Comparison of ENCODE assay signal across 8 mouse cellular contexts in the genomic region with DNA sequence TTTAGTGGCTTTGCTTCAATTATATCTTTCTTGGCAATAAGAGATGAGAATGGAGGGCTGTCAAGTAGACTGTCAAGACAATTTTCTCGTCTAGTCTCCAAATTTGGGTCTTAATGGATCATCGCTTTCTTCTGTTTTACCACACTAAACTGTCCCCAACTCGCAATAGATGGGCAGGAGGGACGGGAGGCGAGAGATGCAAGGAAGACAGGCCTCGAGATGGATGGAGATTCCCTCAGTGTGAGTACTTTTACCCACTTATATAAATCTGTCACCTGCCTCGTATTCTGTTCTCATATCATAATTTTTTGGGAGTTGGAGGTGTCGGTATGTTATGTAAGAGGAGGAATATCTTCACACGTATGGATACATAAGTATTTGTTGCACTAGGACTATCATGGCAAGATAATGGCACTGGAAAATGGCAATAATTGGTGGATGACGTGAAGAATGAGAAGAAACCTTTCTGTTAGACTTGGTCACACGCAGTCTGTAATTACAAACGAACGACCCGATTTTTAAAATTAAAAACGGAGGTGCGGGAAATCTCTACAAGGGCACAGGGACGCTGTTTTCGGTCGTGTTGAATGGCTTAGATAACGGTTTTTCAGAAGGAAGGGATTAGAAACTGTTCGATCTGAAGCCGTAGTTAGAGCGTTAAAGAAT. TPM values are rescaled to one million over a fixed set of nuclear protein-coding genes. Genes with fewer than 3 reads are reported as not detected.
DNase-seq lines count a peak whose midpoint lies in the region; ATAC-seq and TF ChIP-seq lines count a peak whose summit lies in the region.

No protein-coding gene starts in this region.

- peak overlapping the region; percentile 83 for H3K4me3 ChIP-seq in heart, embryonic 13.5 days
- H3K4me3 ChIP-seq in bone marrow, adult 2 months (replicated peaks; ENCODE audit: control insufficient read depth, low read depth, low read length): peak overlapping the region; percentile 38
- peak overlapping the region; percentile 76 for H3K4me3 ChIP-seq in forebrain, embryonic 16.5 days (replicated peaks; ENCODE audit: low read length)
- H3K4me3 ChIP-seq in liver, postnatal 0 days (ENCODE audit: low read depth, low read length): peak overlapping the region; percentile 75

- no peak for DNase-seq in heart, postnatal 4 days
- no peak for DNase-seq in liver, postnatal 0 days
- no peak for DNase-seq in ovary, postnatal 36 days (ENCODE audit: low spot score)

- peaks cover 21% of the 10 kb centered on the region for H3K27me3 ChIP-seq in heart, embryonic 13.5 days (replicated peaks)
- H3K27me3 ChIP-seq in forebrain, embryonic 16.5 days (replicated peaks; ENCODE audit: control insufficient read depth, insufficient read depth, low read length): 0 out of 2 replicates have a peak, but pooled peaks cover 6% of the 10 kb centered on the region
- H3K27me3 ChIP-seq in liver, postnatal 0 days (ENCODE audit: insufficient read depth, low read length): no peaks in the 10 kb centered on the region

- no peaks in the 10 kb centered on the region for H3K36me3 ChIP-seq in heart, embryonic 13.5 days
- no peaks in the 10 kb centered on the region for H3K36me3 ChIP-seq in forebrain, embryonic 16.5 days (ENCODE audit: control insufficient read depth, insufficient read depth)
- no peaks in the 10 kb centered on the region for H3K36me3 ChIP-seq in liver, postnatal 0 days (replicated peaks; ENCODE audit: insufficient read depth, low read length)

- H3K4me2 ChIP-seq in heart, embryonic 13.5 days: peak overlapping the region; percentile 93
- H3K4me2 ChIP-seq in forebrain, embryonic 16.5 days (ENCODE audit: low read length): peak overlapping the region; percentile 50
- H3K4me2 ChIP-seq in liver, postnatal 0 days (ENCODE audit: low read depth, low read length): peak overlapping the region; percentile 68

- no peak for ATAC-seq in heart, embryonic 13.5 days (ENCODE audit: extremely low read depth, insufficient number of reproducible peaks, low FRiP score, low TSS enrichment)
- ATAC-seq in forebrain, embryonic 16.5 days: no peak
- ATAC-seq in liver, postnatal 0 days: no peak
- no peak for ATAC-seq in monocyte, adult 5-6 weeks (replicated peaks; ENCODE audit: insufficient number of reproducible peaks, low FRiP score, low TSS enrichment, poor library complexity, severe bottlenecking)
- no peak for ATAC-seq in megakaryocyte progenitor cell, adult 5-6 weeks (replicated peaks; ENCODE audit: poor library complexity)

- no peak for TF ChIP-seq CTCF in bone marrow, adult 2 months (IDR thresholded peaks at IDR 0.05; ENCODE audit: control insufficient read depth, insufficient read depth, low read length)
- TF ChIP-seq CTCF in liver, postnatal 0 days (IDR thresholded peaks at IDR 0.05; ENCODE audit: low read depth): no peak

- H3K9me3 ChIP-seq in heart, embryonic 13.5 days: no peaks in the 10 kb centered on the region
- H3K9me3 ChIP-seq in forebrain, embryonic 16.5 days (ENCODE audit: control insufficient read depth, low read length): no peaks in the 10 kb centered on the region
- H3K9me3 ChIP-seq in liver, postnatal 0 days (ENCODE audit: low read length): no peaks in the 10 kb centered on the region

- peaks cover 8% of the 10 kb centered on the region; the same call in 1 of the 2 replicates for H3K4me1 ChIP-seq in heart, embryonic 13.5 days
- no peaks in the 10 kb centered on the region; the same call in 1 of the 2 replicates for H3K4me1 ChIP-seq in bone marrow, adult 2 months (ENCODE audit: control insufficient read depth, insufficient read depth, low read length)
- peaks cover 9% of the 10 kb centered on the region for H3K4me1 ChIP-seq in forebrain, embryonic 16.5 days (replicated peaks; ENCODE audit: control insufficient read depth, insufficient read depth, low read length)
- peaks cover 6% of the 10 kb centered on the region for H3K4me1 ChIP-seq in liver, postnatal 0 days (ENCODE audit: insufficient read depth)

- H3K27ac ChIP-seq in heart, embryonic 13.5 days (replicated peaks): no peak overlapping the region
- H3K27ac ChIP-seq in bone marrow, adult 2 months (ENCODE audit: control insufficient read depth, insufficient read depth, low read depth, low read length, poor library complexity): no peak overlapping the region
- H3K27ac ChIP-seq in forebrain, embryonic 16.5 days (ENCODE audit: low read length): peak overlapping the region; percentile 85
- H3K27ac ChIP-seq in liver, postnatal 0 days (ENCODE audit: low read depth): no peak overlapping the region

- peak overlapping the region; percentile 82 for H3K9ac ChIP-seq in heart, embryonic 13.5 days
- H3K9ac ChIP-seq in forebrain, embryonic 16.5 days (replicated peaks; ENCODE audit: low read depth, low read length): peak overlapping the region; percentile 58
- no peak overlapping the region; the same call in 1 of the 2 replicates for H3K9ac ChIP-seq in liver, postnatal 0 days (replicated peaks)

- WGBS in heart, embryonic 13.5 days: 22% methylated on average over 23 of the region's 23 CpGs
- WGBS in bone marrow, adult 2 months: 24% methylated on average over 23 of the region's 23 CpGs
- 14% methylated on average over 23 of the region's 23 CpGs for WGBS in forebrain, embryonic 16.5 days
- 27% methylated on average over 23 of the region's 23 CpGs for WGBS in liver, postnatal 0 days (ENCODE audit: insufficient replicate concordance)

- TF ChIP-seq POLR2A in bone marrow, adult 2 months (IDR thresholded peaks at IDR 0.05; ENCODE audit: borderline replicate concordance, control insufficient read depth, low read depth, low read length): no peak

- TF ChIP-seq EP300 in liver, postnatal 0 days (IDR thresholded peaks at IDR 0.05; ENCODE audit: low read depth): no peak

RNA-seq across cellular contexts. Expression of gene Shf, which starts 5.8 kb away (rescaled TPM):
- polyA plus RNA-seq in heart, embryonic 13.5 days (2015; fragmentation: Nextera tagmentation; extraction: Ambion mirVana): 1.8 and 2.3 TPM in 2 replicates
- total RNA-seq in heart, postnatal 4 days (2021): 10 to 100 TPM; 10.1 to 11.3 TPM
- 9.6 and 14.7 TPM in 2 replicates for polyA plus RNA-seq in bone marrow, adult 2 months (2011; ENCODE audit: insufficient read depth, insufficient read length, low replicate concordance, missing spikeins)
- 6.6 and 9.5 TPM in 2 replicates for polyA plus RNA-seq in forebrain, embryonic 16.5 days (2015; fragmentation: Nextera tagmentation; extraction: Ambion mirVana)
- polyA plus RNA-seq in liver, postnatal 0 days (2015; fragmentation: Nextera tagmentation; extraction: Ambion mirVana): 1.2 and 1.3 TPM in 2 replicates
- total RNA-seq in monocyte, adult 5-6 weeks (2017): 0.78 to 3.5 TPM (median 1.3 TPM) in 3 replicates
- 2.2 and 3.7 TPM in 2 replicates for total RNA-seq in megakaryocyte progenitor cell, adult 5-6 weeks (2015)
- total RNA-seq in megakaryocyte progenitor cell, adult 5-6 weeks (2017): 2.1 and 2.4 TPM in 2 replicates

RNA-seq across cellular contexts. Expression of gene Slc28a2, which starts 51.5 kb away (rescaled TPM):
- 0.17 and 0.48 TPM in 2 replicates for polyA plus RNA-seq in heart, embryonic 13.5 days (2015; fragmentation: Nextera tagmentation; extraction: Ambion mirVana)
- 10 to 100 TPM; 18.9 to 19.1 TPM for total RNA-seq in heart, postnatal 4 days (2021)
- 12.7 and 25.8 TPM in 2 replicates for polyA plus RNA-seq in bone marrow, adult 2 months (2011; ENCODE audit: insufficient read depth, insufficient read length, low replicate concordance, missing spikeins)
- polyA plus RNA-seq in forebrain, embryonic 16.5 days (2015; fragmentation: Nextera tagmentation; extraction: Ambion mirVana): 0.15 TPM in 1 of 2 replicates, not detected in the other
- 1.8 TPM in 2 replicates for polyA plus RNA-seq in liver, postnatal 0 days (2015; fragmentation: Nextera tagmentation; extraction: Ambion mirVana)
- total RNA-seq in monocyte, adult 5-6 weeks (2017): 49.1 to 75.5 TPM (median 56.6 TPM) in 3 replicates
- 61.0 and 68.7 TPM in 2 replicates for total RNA-seq in megakaryocyte progenitor cell, adult 5-6 weeks (2015)
- 72.2 and 78.8 TPM in 2 replicates for total RNA-seq in megakaryocyte progenitor cell, adult 5-6 weeks (2017)

RNA-seq across cellular contexts. Expression of gene Duox1, which starts 59.3 kb away (rescaled TPM):
- 0.03 TPM in 1 of 2 replicates, not detected in the other for polyA plus RNA-seq in heart, embryonic 13.5 days (2015; fragmentation: Nextera tagmentation; extraction: Ambion mirVana)
- total RNA-seq in heart, postnatal 4 days (2021): not detected
- not detected in 2 replicates for polyA plus RNA-seq in bone marrow, adult 2 months (2011; ENCODE audit: insufficient read depth, insufficient read length, low replicate concordance, missing spikeins)
- 0.10 and 0.11 TPM in 2 replicates for polyA plus RNA-seq in forebrain, embryonic 16.5 days (2015; fragmentation: Nextera tagmentation; extraction: Ambion mirVana)
- polyA plus RNA-seq in liver, postnatal 0 days (2015; fragmentation: Nextera tagmentation; extraction: Ambion mirVana): not detected in 2 replicates
- not detected in 3 replicates for total RNA-seq in monocyte, adult 5-6 weeks (2017)
- not detected in 2 replicates for total RNA-seq in megakaryocyte progenitor cell, adult 5-6 weeks (2015)
- not detected in 2 replicates for total RNA-seq in megakaryocyte progenitor cell, adult 5-6 weeks (2017)
